In the genomic region with DNA sequence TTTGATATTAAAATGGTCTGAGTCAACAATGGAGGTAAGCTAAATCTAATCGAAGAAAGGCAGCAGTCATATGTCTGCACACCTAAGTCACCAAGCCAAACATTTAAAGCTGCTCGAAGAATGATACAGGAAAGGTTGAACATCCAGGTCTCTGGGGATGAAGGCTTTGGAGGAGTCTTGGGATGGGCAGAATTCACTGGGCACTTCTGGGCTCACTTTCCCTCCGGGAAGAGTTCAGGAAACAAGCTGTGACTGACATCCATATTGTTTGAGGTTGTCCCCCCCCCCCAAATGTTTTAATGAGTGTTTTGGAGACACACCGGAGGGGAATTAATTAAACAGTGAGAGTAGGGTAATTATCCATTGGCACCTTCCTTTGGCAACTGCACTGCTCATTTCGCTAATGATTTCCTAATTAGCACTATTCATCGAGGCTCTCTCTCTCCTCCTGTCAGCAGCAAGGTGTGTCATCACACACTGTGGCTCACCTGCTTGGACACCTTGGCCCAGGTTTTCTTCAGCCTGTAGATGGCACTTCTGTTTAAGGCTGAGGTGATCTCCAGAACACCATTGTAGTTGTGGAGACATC, we compare ENCODE assay signal across 13 mouse cellular contexts. TPM values are rescaled to one million over a fixed set of nuclear protein-coding genes. Genes with fewer than 3 reads are reported as not detected.
"Had no signal": no experiment of that assay in that cellular context is flagged by ENCODE, and none has a peak within 500 bp of the region (broad histone marks: within the 10 kb centered on the region; RNA-seq: fewer than 3 reads in every experiment).

No protein-coding gene starts in this region.

- H3K4me1 ChIP-seq: limb, embryonic 12.5 days; midbrain, embryonic 12.5 days had no signal

- DNase-seq: kidney, postnatal 10 days; kidney, postnatal 4 days; liver; lung, adult 18-20 months; thymus, postnatal 4 days had no signal

- H3K27me3 ChIP-seq: limb, embryonic 12.5 days; midbrain, embryonic 12.5 days had no signal

- H3K4me3 ChIP-seq: layer of hippocampus, adult 2 months; limb, embryonic 12.5 days; midbrain, embryonic 12.5 days had no signal

- H3K27ac ChIP-seq: layer of hippocampus, adult 2 months; limb, embryonic 12.5 days; liver, embryonic 14.5 days; midbrain, embryonic 12.5 days; stomach, postnatal 0 days had no signal

- H3K4me2 ChIP-seq: limb, embryonic 12.5 days; midbrain, embryonic 12.5 days had no signal

- H3K9ac ChIP-seq: limb, embryonic 12.5 days; liver, embryonic 14.5 days; midbrain, embryonic 12.5 days had no signal

- H3K36me3 ChIP-seq: limb, embryonic 12.5 days; midbrain, embryonic 12.5 days had no signal

- H3K9me3 ChIP-seq: limb, embryonic 12.5 days; midbrain, embryonic 12.5 days had no signal

RNA-seq across cellular contexts. Expression of a gene that starts 13.4 kb away (rescaled TPM):
- total RNA-seq: left cerebral cortex, postnatal 36 days; megakaryocyte-erythroid progenitor cell, adult 5-6 weeks had no signal
- polyA plus RNA-seq: limb, embryonic 12.5 days; liver, embryonic 14.5 days; midbrain, embryonic 12.5 days; neural tube, embryonic 14.5 days had no signal
